Mouse (Mus musculus) testis, adult 2 months (tissue): Measurements from ENCODE around the gene Klhl8.

Experiments used
- CTCF ChIP-seq: fragments of 200-500 bp; IDR thresholded peaks from 2 replicates; pipeline ENCODE4 v1.5.1; 2012; ENCODE audit warnings: low read depth, mild to moderate bottlenecking, inconsistent platforms, low read length, moderate library complexity; ENCODE audit not compliant: control insufficient read depth, insufficient read depth, insufficient replicate concordance
- POLR2A ChIP-seq: fragments of 200-500 bp; IDR thresholded peaks from 2 replicates; pipeline ENCODE4 v1.6.1; 2012; ENCODE audit warnings: low read depth, mild to moderate bottlenecking, inconsistent platforms, low read length, moderate library complexity; ENCODE audit not compliant: control insufficient read depth

- no peak for TF ChIP-seq CTCF
- no peak for TF ChIP-seq POLR2A
Measured at GRCm38 (mm10) chr5:103917357-103917895, 6.4 kb upstream of the Klhl8 start.
